Mouse (Mus musculus) natural killer cell, adult 2 months (primary cell): ENCODE results near the gene Fbln1.
"Not testable (repeated sequence)": the region's sequence is repeated elsewhere in the genome, so short reads cannot be mapped to it uniquely, and the experiment has no call there.

Source experiments
- DNase-seq, 2 experiments: peaks; one replicate each; pipeline ENCODE4 v3.0.0; 2022; ENCODE audit warnings: low spot score in 2 of 2

Gene Fbln1

DNA sequence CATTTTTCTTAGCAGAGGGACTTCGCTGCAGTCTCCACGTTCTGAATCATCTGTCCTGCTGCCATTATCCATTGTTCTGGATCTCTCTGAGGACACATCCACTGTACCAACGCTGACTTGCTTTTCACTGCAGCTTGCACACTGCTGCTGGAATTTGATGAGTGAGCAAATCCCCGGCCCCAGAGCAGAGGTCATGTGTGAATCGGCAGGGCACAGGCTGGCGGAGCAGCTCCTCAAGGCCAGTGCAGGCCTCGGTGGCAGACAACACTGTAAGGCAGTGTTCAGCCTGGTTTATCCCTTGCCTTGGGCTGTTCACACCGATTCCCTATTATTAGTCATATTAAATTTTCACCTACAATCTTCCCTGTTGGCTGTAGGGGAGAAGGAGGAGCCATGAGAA is 89.8 kb downstream of the Fbln1 start:
- DNase-seq, result no peak

GRCm38 (mm10) chr15:85295977-85296376 is 90.2 kb downstream of the Fbln1 start:
- DNase-seq, result no peak

- no peak for DNase-seq
These were observed 90.8 kb downstream of the Fbln1 start for GRCm38 (mm10) chr15:85296538-85296937.

- no peak for DNase-seq
These were observed 92.5 kb downstream of the Fbln1 start for GRCm38 (mm10) chr15:85298167-85298781.

GRCm38 (mm10) chr15:85298946-85299345 is 93.2 kb downstream of the Fbln1 start:
- DNase-seq, result no peak

GRCm38 (mm10) chr15:85303241-85303640 is 97.5 kb downstream of the Fbln1 start:
- DNase-seq, result no peak

- DNase-seq, result no peak
These were observed 98.2 kb downstream of the Fbln1 start for GRCm38 (mm10) chr15:85303976-85304375.

- no peak for DNase-seq
These were observed 101.4 kb downstream of the Fbln1 start for GRCm38 (mm10) chr15:85307061-85307660.

- no peak for DNase-seq
These were observed 105.4 kb downstream of the Fbln1 start for GRCm38 (mm10) chr15:85311058-85311657.

GRCm38 (mm10) chr15:85315378-85316025 is 109.8 kb downstream of the Fbln1 start:
- peak; percentile 43 to 48 for DNase-seq

- DNase-seq, result no peak
These were observed 110.8 kb downstream of the Fbln1 start for GRCm38 (mm10) chr15:85316342-85317140.

DNA sequence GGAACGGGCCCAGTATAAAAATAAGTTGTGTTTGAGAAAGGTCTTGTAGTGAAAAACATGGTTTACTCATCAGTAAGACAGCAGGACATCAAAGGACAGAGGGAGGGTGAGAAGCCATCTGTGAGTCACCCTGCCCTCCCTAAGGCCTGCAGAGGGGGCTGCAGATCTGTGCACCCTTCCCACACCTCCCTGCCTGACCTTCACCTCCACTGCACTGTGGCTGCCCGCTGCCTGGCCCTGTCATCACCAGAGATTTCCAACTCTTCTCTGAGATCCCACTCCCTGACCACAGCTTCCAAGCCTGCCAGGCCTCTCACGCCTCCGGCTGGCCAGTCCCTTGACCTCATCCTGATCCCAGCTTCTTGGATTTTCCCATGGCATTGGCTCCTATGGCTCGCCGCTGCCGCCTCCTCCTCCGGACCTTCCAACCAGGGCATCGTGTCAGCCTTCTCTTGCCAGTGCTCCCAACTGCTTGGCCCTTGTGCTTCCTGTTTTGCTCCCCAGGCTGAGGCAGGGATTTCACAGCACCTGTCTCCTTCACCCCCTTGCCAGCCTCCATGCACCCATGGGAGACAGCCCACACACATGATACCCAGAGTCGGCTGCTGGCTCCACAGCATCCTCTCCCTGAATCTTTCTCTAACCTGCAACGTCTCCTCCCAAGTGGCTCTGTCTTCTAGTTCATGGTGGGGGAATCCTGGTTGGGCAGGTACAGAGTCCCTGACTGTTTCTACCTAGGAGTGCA is 114.3 kb downstream of the Fbln1 start:
- no peak for DNase-seq

- DNase-seq, result no peak
These were observed 117.5 kb downstream of the Fbln1 start for GRCm38 (mm10) chr15:85323214-85323613.

- DNase-seq, result no peak
These were observed 118.7 kb downstream of the Fbln1 start for GRCm38 (mm10) chr15:85324426-85324825.

- no peak for DNase-seq
These were observed 122.1 kb downstream of the Fbln1 start for GRCm38 (mm10) chr15:85327808-85328207.

GRCm38 (mm10) chr15:85328455-85328854 is 122.7 kb downstream of the Fbln1 start:
- DNase-seq, result peak in 1 of 2 experiments; percentile 41

DNA sequence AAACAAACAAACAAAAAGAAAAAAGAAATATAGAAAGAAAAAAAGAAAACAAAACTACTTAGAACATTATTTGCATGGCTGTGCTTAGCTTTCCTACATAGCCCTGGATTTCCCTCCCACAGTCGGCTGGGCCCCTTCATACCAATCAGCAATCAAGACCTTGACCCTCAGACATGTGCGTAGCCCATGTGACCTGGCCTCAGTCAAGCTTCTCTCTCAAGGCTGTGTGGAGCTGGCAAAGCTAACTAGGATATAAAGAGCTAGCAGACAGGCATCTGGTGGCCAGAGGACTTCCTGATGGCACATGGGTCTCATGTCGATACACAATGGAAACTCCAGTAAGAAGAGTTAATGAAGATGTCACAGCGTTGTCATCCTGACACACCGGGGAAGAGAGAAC is 123.3 kb downstream of the Fbln1 start:
- DNase-seq, result no peak

GRCm38 (mm10) chr15:85330024-85330423 is 124.3 kb downstream of the Fbln1 start:
- no peak for DNase-seq

DNA sequence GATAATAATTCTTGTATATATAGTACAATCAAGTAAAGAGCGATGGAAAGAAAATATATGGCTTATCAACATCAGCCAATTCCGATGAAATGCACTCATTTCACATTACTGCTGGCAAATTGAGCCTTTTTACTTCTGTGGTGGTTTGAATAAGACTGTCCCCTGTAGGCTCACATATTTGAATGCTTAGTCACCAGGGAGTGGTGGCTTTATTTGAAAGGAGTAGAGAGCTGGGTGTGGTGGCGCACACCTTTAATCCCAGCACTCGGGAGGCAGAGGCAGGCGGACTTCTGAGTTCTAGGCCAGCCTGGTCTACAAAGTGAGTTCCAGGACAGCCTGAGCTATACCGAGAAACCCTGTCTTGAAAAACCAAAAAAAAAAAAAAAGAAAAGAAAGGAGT is 127.8 kb downstream of the Fbln1 start:
- DNase-seq, result not testable (repeated sequence)

- no peak for DNase-seq
These were observed 128.5 kb downstream of the Fbln1 start for GRCm38 (mm10) chr15:85334234-85334633.

- no peak for DNase-seq
These were observed 130.0 kb downstream of the Fbln1 start, which contains the start of gene Atxn10 for GRCm38 (mm10) chr15:85335671-85336300. TSS of gene Atxn10 (plus strand) at chr15:85336245.
